Mouse (Mus musculus) adrenal gland, adult 2 months (tissue): ENCODE measurements around the gene Hc. TPM values are rescaled to one million over a fixed set of nuclear protein-coding genes. Genes with fewer than 3 reads are reported as not detected.

ENCODE experiments used
- DNase-seq: peaks from one replicate; pipeline ENCODE4 v3.0.0; 2021
- polyA plus RNA-seq: library from polyadenylated mRNA; depleted of rRNA; stranded (reverse); fragments of >200 nt; gene quantifications from 2 replicates; pipeline ENCODE4 v1.2.3, GENCODE M21; 2012; rRNA removed
- total RNA-seq, 2 experiments: library from RNA; stranded (reverse); gene quantifications; 2 replicates each; pipeline ENCODE4 v1.2.3; 2021

The Hc gene
- total and polyA plus RNA-seq, 3 experiments: 0.03 to 1.0 TPM; not detected in 1

DNA sequence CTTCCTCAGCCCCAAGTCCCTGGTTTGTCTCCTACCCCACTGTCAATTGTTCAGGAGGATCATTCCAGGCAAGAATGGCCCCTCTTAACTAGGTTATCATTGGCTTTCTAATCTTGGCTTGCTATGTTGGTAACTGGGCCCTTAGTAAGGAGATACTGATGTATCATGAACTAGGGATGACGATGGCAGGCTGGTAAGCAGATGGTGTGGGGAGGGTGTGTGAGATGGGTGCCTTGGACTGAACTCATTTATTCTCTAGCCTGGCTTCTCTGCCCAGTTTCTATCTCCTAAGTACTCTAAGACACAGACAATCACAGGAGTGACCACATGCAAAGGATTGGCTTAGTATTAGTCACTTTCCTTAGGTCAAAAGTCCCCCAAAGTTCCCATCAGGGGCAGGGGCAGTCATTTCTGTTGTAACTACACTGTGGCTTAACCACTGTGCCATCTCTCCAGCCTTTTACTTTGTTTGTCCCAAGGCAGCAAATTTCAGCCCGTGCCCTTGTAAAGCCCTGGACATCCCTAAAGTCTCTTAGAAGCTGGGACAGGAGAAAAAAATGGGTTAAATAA, 107.6 kb downstream of the Hc start:
- DNase-seq: no peak

DNA sequence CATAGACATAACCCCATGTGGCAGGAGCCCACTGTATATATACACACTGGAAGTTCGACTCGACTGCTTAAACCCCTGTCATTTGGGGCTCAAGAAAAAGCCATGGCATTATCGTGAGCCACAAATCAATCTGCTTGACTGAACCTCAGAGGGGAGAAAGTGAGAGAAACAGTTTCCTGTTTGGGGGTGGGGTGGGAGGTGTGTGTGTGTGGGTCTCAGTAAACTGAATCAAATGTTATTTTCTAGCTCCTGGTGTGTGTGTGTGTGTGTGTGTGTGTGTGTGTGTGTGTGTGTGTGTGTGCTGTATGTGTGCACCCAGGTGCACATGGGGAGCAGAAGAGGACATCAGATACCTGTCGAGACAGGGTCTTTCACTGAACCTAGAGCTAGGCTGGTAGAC, 108.2 kb downstream of the Hc start:
- no peak for DNase-seq

DNA sequence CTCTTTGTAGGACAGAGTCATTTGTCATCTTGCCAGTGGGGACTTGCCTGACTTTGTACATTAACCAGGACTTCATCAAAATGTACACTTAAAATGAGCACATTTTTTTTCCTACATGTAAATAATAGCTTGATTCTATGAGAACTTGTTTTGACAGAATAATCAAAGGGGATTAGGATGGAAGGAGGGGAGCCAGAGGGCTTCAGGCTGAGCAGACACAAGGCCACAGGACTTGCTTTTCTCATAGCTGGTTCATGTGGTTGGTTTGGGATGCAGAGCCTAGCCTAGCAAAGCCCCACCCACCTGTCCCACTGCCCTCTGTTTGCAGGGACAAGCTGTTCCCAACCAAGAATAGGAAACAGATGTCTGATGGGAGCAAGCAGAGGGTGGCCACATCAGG, 109.8 kb downstream of the Hc start:
- DNase-seq: no peak

DNA sequence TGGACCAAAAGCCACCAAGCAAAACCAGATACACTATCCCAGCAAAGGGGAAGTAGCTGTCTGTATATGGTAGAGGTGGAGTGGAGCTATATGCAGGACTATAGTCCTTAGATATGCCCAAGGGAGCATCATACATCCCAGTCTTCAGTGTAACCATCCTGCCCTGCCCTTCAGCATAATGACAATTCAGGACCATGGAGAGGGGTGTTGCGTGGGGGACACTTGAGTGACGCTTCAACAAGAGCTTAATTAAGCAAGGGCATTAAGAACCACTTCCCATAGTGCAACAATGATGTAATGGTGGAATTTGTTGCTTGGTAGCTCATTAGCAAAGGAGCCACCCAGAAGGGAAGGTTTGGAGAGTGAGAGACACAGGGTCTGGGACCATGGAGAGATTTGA, 112.6 kb downstream of the Hc start:
- no peak for DNase-seq

DNA sequence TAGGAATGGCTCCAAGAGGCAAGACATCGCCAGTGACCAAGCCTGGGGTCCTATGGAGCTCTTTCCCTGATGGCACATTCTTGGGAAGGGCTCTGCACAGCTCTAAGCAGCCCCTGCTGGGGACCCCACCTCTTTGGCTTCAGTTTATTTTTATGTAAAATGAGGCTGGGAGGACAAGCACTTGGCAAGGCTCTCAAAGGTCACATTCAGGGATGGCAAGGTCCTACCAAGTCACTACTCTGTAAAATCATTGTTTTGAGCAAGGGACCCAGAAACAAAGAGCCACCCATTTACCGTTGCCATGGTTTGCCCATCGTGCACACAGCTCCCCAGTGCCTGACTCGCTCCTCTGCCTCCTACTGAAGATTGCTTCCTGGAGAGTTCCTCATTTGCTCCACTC, 115.2 kb downstream of the Hc start:
- no peak for DNase-seq

DNA sequence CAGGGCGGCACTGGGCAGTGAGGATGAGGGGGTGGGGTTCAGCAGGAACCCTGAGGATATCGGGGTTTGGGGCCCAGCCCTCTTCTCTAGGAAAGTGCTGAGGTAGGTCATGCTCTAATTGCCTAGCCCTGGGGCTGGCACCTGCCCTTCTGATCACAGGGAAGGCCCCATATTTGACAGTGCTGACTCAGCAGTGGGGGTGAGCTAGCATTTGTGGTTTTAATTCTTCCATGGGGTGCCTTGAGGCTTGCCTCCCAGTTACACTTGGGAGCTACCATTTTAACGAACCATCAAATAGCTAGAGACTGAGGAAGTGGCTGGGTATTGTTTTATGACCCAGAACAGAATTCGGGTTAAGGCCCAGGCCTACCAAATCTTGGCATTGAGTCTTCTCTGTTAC, 115.7 kb downstream of the Hc start:
- DNase-seq: no peak

DNA sequence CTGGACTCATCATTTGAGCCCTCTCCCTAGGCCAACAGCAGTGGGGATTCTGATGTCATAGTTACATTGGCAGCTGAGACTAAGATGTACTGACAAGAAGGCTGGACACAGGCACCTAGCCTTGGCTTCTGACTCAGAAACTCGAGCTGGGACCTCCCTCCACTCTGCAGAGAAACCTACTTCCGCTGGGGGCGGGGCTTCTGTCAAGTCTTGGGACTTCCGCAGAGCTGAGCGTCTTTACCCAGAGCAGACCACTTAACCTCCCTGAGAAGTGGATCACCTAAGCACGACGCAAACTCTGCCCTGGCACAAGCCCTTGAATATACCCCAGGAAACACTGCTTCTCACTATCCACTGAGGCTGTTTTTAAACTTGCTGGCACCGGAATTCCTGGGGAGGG, 116.5 kb downstream of the Hc start:
- peak; percentile 52 for DNase-seq

DNA sequence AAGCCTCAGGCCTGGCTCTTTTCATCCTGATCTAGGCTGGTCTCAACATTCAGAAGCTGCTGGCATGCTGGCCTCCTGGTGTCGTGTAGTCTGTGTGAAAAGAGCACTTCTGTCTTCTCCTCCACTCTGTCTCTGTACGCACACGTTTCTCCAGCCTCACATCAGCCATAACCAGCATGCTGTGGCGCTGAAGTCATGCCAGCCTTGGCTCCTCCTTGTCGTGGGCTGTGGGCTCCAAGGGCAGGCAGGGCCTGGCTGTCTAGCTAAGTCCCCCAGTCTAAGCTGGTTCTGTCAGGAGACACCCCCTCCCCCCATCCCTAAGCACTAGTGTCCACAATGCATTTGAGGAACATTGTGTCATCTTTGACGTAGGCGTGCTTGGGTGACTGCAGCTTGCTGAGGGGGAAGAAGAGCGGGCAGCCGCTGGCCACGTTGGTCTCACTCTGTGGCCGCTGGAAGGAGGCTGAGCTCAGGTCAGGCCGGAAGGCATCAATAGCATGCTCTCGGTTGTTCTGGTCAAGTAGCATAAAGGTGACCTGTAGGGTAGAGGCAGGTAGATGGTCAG, 117.6 kb downstream of the Hc start:
- no peak for DNase-seq

DNA sequence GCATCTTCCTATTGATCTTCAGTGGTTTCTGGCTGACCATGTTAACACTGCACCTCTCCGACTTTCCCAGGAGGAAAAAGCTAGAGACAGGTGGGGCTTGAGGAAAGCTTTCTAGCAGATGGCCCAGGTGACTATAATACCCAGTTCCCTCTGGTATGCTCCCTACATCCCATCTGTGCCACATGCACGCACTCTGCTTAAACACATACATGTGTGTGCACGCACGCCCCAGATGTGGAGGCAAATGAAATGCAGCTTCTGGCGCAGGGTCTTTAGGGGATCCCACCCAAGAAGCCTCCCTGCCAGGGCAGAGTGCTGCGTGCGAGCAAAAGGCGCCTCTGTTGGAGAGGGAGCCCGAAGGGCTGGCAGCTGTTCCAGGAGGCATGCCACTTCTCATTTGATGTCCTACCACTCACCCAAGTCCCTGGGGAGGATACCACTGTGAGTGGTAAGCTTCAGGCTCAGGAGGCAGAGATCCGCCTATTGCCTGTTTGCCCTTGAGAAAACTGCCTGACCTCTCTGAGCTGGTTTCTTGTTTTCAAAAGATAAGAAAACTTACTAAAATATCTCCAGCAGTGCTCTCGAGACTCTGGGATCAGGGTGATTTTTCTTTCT, 120.1 kb downstream of the Hc start:
- DNase-seq: no peak

DNA sequence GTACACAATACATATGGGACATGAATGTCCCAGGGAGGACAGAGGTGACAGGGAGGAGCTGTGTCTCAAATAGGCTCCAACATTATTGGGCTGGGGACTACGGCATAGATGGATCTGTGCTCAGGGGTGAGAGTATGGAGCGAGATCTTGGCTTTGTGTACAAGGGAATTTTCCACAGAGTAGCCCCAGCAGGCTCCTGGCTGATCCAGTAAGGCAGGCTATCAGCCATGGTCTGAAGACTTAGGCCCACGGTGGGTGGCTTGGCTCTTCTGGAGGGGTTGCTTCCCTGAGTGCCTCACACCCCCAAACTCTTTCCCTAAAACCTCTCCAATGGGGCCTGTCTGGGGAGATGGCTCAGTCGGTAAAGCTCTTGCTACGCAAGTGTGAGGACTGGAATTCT, 121.0 kb downstream of the Hc start:
- DNase-seq: no peak

DNA sequence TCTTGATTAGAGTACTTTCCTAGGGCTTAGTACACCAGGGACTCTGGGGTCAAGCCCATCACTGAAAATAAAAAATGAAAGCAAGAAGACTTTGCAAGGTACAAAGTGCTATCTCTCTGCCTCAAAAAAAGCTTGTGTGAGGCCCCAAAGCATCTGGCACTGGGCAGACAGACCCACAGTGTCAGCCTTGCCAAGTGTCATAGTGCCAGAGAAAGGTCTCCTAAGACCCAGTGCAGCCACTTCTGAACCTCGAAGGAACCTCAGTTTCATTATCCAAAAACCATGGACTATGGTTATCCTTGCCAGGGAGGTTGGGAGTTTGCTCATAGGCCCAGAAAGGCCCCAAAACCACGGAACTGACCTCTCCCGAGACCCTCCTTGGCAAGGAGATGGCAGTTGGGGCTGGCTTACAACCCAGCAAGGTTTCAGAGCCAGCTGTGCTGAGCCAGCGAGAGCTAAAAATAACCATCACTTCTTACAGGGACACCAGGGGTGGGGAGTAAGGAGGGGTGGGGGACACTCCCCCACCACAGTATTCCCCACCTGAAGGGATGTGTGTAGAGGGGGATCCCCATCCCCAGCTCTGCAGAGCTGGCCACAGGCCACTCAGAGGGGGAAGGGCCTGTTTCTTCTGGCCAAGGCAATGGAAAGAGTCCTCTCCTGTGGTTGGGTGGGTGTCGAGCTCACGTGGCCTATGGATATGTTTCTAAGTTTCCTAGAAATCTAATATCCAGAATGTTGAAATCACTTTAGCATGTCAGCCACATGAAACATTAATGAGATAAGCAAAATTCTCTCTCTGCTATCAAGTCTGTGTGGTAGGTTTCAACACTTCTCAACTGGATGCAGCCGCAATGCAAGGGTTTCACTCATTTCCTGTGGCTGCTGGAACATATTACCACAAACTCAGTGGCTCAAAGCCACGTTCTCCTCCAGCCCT, 122.7 kb downstream of the Hc start:
- peak; percentile 43 for DNase-seq

DNA sequence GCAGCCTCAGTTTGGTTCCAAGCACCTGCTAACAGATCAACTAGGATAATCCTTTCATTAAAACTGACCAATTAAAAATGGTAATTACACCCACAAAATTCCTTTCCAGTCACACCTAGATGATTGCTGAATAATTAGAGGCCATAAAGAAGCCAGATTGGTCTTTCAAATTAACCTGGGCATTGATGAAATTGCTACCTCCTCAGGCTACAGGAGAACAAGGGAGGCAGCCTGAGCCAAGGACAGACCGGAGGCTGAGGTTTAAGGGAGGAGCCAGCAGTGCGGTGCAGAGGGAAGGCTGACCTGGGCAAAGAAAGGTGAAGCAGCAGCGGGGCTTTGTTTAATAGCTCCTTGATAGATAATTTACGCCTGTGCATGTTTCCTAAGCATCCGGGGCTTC, 123.8 kb downstream of the Hc start:
- no peak for DNase-seq

Other genes with a start within 250 kb of the Hc start
- 10 to 100 TPM; 58.1 to 70.1 TPM for gene Fbxw2, start 235.1 kb downstream of the Hc start, total RNA-seq
- gene Fbxw2, start 235.1 kb downstream of the Hc start, polyA plus RNA-seq: 29.3 and 30.9 TPM in 2 replicates
- gene Gm34653, start 228.4 kb downstream of the Hc start, total RNA-seq: not detected
- not detected in 2 replicates for gene Gm34653, start 228.4 kb downstream of the Hc start, polyA plus RNA-seq
- gene Cutal, start 187.0 kb downstream of the Hc start, total RNA-seq: under 1 TPM; 0.40 to 0.48 TPM
- gene Cutal, start 187.0 kb downstream of the Hc start, polyA plus RNA-seq: 2.5 TPM in 1 of 2 replicates, not detected in the other
- 10 to 100 TPM; 38.0 to 44.3 TPM for gene Psmd5, start 186.5 kb downstream of the Hc start, total RNA-seq
- gene Psmd5, start 186.5 kb downstream of the Hc start, polyA plus RNA-seq: 5.9 and 6.7 TPM in 2 replicates
- gene Phf19, start 147.4 kb downstream of the Hc start, total RNA-seq: 1 to 10 TPM; 1.2 to 1.7 TPM
- gene Phf19, start 147.4 kb downstream of the Hc start, polyA plus RNA-seq: 1.1 and 1.5 TPM in 2 replicates
- gene Traf1, start 99.7 kb downstream of the Hc start, total RNA-seq: 1 to 10 TPM; 3.3 to 3.7 TPM
- 2.0 and 2.4 TPM in 2 replicates for gene Traf1, start 99.7 kb downstream of the Hc start, polyA plus RNA-seq
- 1 to 10 TPM in 1 of 2 experiments, under 1 TPM in 1; 0.62 to 1.4 TPM for gene AI182371, start 40.1 kb upstream of the Hc start, total RNA-seq
- gene AI182371, start 40.1 kb upstream of the Hc start, polyA plus RNA-seq: 0.11 TPM in 1 of 2 replicates, not detected in the other
- 10 to 100 TPM; 11.6 to 14.7 TPM for gene Cntrl, start 48.1 kb upstream of the Hc start, total RNA-seq
- gene Cntrl, start 48.1 kb upstream of the Hc start, polyA plus RNA-seq: 6.0 and 7.8 TPM in 2 replicates
- gene Rab14, start 139.7 kb upstream of the Hc start, total RNA-seq: 100 to 1,000 TPM; 209 to 246 TPM
- gene Rab14, start 139.7 kb upstream of the Hc start, polyA plus RNA-seq: 3,789 and 4,325 TPM in 2 replicates
- 1,000 to 10,000 TPM in 1 of 2 experiments, 100 to 1,000 TPM in 1; 335 to 1,033 TPM for gene Gsn, start 194.9 kb upstream of the Hc start, total RNA-seq
- gene Gsn, start 194.9 kb upstream of the Hc start, polyA plus RNA-seq: 607 and 810 TPM in 2 replicates